14 mouse cellular contexts compared by ENCODE assay signal in the genomic region with DNA sequence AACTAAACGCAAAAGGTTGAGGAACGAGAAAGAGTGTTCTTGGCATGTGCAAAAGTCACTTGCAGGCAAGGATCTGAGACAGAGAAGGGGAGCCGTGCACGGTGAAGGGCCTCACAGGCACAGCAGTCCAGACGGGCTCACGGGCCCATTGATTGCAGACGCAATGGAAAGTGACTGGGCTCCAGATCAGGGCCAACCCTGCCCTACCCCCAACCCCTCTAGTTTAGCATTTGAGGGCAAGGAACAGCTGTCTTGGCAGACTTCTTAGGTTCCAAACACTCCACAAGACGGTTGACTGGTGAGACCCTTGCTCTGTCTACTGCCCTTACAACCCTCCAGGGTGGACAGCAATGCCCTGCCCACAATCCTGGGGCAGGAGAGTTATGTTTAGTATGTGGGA. TPM values are rescaled to one million over a fixed set of nuclear protein-coding genes. Genes with fewer than 3 reads are reported as not detected.
DNase-seq lines count a peak whose midpoint lies in the region; ATAC-seq and TF ChIP-seq lines count a peak whose summit lies in the region.
"Had no signal": no experiment of that assay in that cellular context is flagged by ENCODE, and none has a peak within 500 bp of the region (broad histone marks: within the 10 kb centered on the region; RNA-seq: fewer than 3 reads in every experiment).

No protein-coding gene starts in this region.

- peaks cover 98% of the 10 kb centered on the region for H3K4me1 ChIP-seq in hindbrain, embryonic 10.5 days (replicated peaks)
- peaks cover 94% of the 10 kb centered on the region for H3K4me1 ChIP-seq in hindbrain, embryonic 13.5 days (replicated peaks)
- peaks cover 72% of the 10 kb centered on the region for H3K4me1 ChIP-seq in liver, embryonic 11.5 days (replicated peaks; ENCODE audit: control insufficient read depth, insufficient read depth, low read length)
- peaks cover 23% of the 10 kb centered on the region for H3K4me1 ChIP-seq in bone marrow, adult 2 months (ENCODE audit: control insufficient read depth, insufficient read depth, low read length)
- peaks cover 71% of the 10 kb centered on the region for H3K4me1 ChIP-seq in liver, embryonic 15.5 days (replicated peaks)
- H3K4me1 ChIP-seq in heart, embryonic 10.5 days = peaks cover 97% of the 10 kb centered on the region

- no peak overlapping the region for H3K9ac ChIP-seq in hindbrain, embryonic 13.5 days
- H3K9ac ChIP-seq in liver, embryonic 11.5 days (ENCODE audit: low read depth, low read length) = no peak overlapping the region
- H3K9ac ChIP-seq in liver, embryonic 15.5 days = no peak overlapping the region

- no peak overlapping the region for H3K4me2 ChIP-seq in hindbrain, embryonic 13.5 days
- no peak overlapping the region for H3K4me2 ChIP-seq in liver, embryonic 11.5 days
- H3K4me2 ChIP-seq in liver, embryonic 15.5 days = no peak overlapping the region

- 69% methylated on average over 8 of the region's 8 CpGs for WGBS in hindbrain, embryonic 10.5 days
- WGBS in hindbrain, embryonic 13.5 days = 70% methylated on average over 8 of the region's 8 CpGs
- WGBS in liver, embryonic 11.5 days = 72% methylated on average over 8 of the region's 8 CpGs
- WGBS in bone marrow, adult 2 months = 73% methylated on average over 8 of the region's 8 CpGs
- 67% methylated on average over 8 of the region's 8 CpGs for WGBS in liver, embryonic 15.5 days (ENCODE audit: insufficient replicate concordance)
- 84% methylated on average over 8 of the region's 8 CpGs for WGBS in heart, embryonic 10.5 days

- no peak for TF ChIP-seq POLR2A in bone marrow, adult 2 months (IDR thresholded peaks at IDR 0.05; ENCODE audit: borderline replicate concordance, control insufficient read depth, low read depth, low read length)

- H3K9me3 ChIP-seq in hindbrain, embryonic 10.5 days = no peaks in the 10 kb centered on the region
- no peaks in the 10 kb centered on the region for H3K9me3 ChIP-seq in hindbrain, embryonic 13.5 days
- H3K9me3 ChIP-seq in liver, embryonic 11.5 days (ENCODE audit: control insufficient read depth, low read length) = no peaks in the 10 kb centered on the region
- H3K9me3 ChIP-seq in liver, embryonic 15.5 days (replicated peaks) = no peaks in the 10 kb centered on the region
- H3K9me3 ChIP-seq in heart, embryonic 10.5 days = no peaks in the 10 kb centered on the region
- H3K9me3 ChIP-seq: megakaryocyte, embryonic 14.5 days had no signal

- no peak for ATAC-seq in hindbrain, embryonic 13.5 days (ENCODE audit: low FRiP score)
- no peak for ATAC-seq in liver, embryonic 11.5 days (replicated peaks; ENCODE audit: low FRiP score)
- ATAC-seq in liver, embryonic 15.5 days (ENCODE audit: insufficient read depth) = no peak
- ATAC-seq: inflammation-experienced regulatory T-cells, adult 6 months had no signal

- H3K36me3 ChIP-seq in hindbrain, embryonic 10.5 days = no peaks in the 10 kb centered on the region
- no peaks in the 10 kb centered on the region for H3K36me3 ChIP-seq in hindbrain, embryonic 13.5 days
- H3K36me3 ChIP-seq in liver, embryonic 11.5 days (ENCODE audit: control insufficient read depth, insufficient read depth, low read length) = no peaks in the 10 kb centered on the region; the same call in 1 of the 2 replicates
- no peaks in the 10 kb centered on the region for H3K36me3 ChIP-seq in liver, embryonic 15.5 days (replicated peaks)
- no peaks in the 10 kb centered on the region for H3K36me3 ChIP-seq in heart, embryonic 10.5 days

- H3K4me3 ChIP-seq in hindbrain, embryonic 10.5 days = no peak overlapping the region
- H3K4me3 ChIP-seq in hindbrain, embryonic 13.5 days = no peak overlapping the region
- H3K4me3 ChIP-seq in liver, embryonic 11.5 days (ENCODE audit: low read depth, low read length) = no peak overlapping the region
- no peak overlapping the region for H3K4me3 ChIP-seq in bone marrow, adult 2 months (replicated peaks; ENCODE audit: control insufficient read depth, low read depth, low read length)
- no peak overlapping the region for H3K4me3 ChIP-seq in liver, embryonic 15.5 days (replicated peaks)
- no peak overlapping the region for H3K4me3 ChIP-seq in heart, embryonic 10.5 days

- no peak for TF ChIP-seq CTCF in bone marrow, adult 2 months (IDR thresholded peaks at IDR 0.05; ENCODE audit: control insufficient read depth, insufficient read depth, low read length)

- no peaks in the 10 kb centered on the region for H3K27me3 ChIP-seq in hindbrain, embryonic 10.5 days (ENCODE audit: insufficient read depth, poor library complexity, severe bottlenecking)
- no peaks in the 10 kb centered on the region for H3K27me3 ChIP-seq in hindbrain, embryonic 13.5 days
- no peaks in the 10 kb centered on the region for H3K27me3 ChIP-seq in liver, embryonic 11.5 days (replicated peaks; ENCODE audit: control insufficient read depth, insufficient read depth, low read length)
- no peaks in the 10 kb centered on the region for H3K27me3 ChIP-seq in liver, embryonic 15.5 days
- no peaks in the 10 kb centered on the region for H3K27me3 ChIP-seq in heart, embryonic 10.5 days (ENCODE audit: insufficient read depth, poor library complexity, severe bottlenecking)
- H3K27me3 ChIP-seq: megakaryocyte, embryonic 14.5 days had no signal

- DNase-seq in hindbrain, embryonic 10.5 days (ENCODE audit: low spot score) = no peak
- DNase-seq in liver, embryonic 11.5 days (ENCODE audit: low spot score) = no peak
- no peak for DNase-seq in liver
- no peak for DNase-seq in heart, embryonic 10.5 days (ENCODE audit: low spot score)
- DNase-seq in cerebellum, adult 8-10 months = no peak
- DNase-seq: cerebellum, adult 9-10 months; lung, adult 18-20 months; right cerebral cortex, postnatal 4 days; thymus, postnatal 4 days had no signal

- peak overlapping the region; percentile 87 for H3K27ac ChIP-seq in hindbrain, embryonic 10.5 days
- H3K27ac ChIP-seq in hindbrain, embryonic 13.5 days = no peak overlapping the region
- H3K27ac ChIP-seq in liver, embryonic 11.5 days (ENCODE audit: low read depth, low read length) = peak overlapping the region; percentile 32; the same call in 1 of the 2 replicates
- H3K27ac ChIP-seq in bone marrow, adult 2 months (ENCODE audit: control insufficient read depth, insufficient read depth, low read depth, low read length, poor library complexity) = peak overlapping the region; percentile 80; the same call in 1 of the 2 replicates
- peak overlapping the region; percentile 63; the same call in 1 of the 2 replicates for H3K27ac ChIP-seq in liver, embryonic 15.5 days (replicated peaks)
- H3K27ac ChIP-seq in heart, embryonic 10.5 days = no peak overlapping the region

RNA-seq across cellular contexts. Expression of gene Idh2, which starts 41.7 kb away (rescaled TPM):
- polyA plus RNA-seq in hindbrain, embryonic 10.5 days (2016; fragmentation: Nextera tagmentation; extraction: Ambion mirVana) = 429 and 446 TPM in 2 replicates
- polyA plus RNA-seq in hindbrain, embryonic 13.5 days (2015; fragmentation: Nextera tagmentation; extraction: Ambion mirVana) = 237 and 256 TPM in 2 replicates
- 259 and 268 TPM in 2 replicates for polyA plus RNA-seq in liver, embryonic 11.5 days (2014; fragmentation: Nextera tagmentation; extraction: Ambion mirVana)
- polyA plus RNA-seq in bone marrow, adult 2 months (2011; ENCODE audit: insufficient read depth, insufficient read length, low replicate concordance, missing spikeins) = 20.9 and 43.5 TPM in 2 replicates
- polyA plus RNA-seq in liver, embryonic 15.5 days (2015; fragmentation: Nextera tagmentation; extraction: Ambion mirVana) = 175 and 206 TPM in 2 replicates
- polyA plus RNA-seq in heart, embryonic 10.5 days (2016; fragmentation: Nextera tagmentation; extraction: Ambion mirVana) = 830 and 1,266 TPM in 2 replicates

RNA-seq across cellular contexts. Expression of gene Zfp710, which starts 48.9 kb away (rescaled TPM):
- polyA plus RNA-seq in hindbrain, embryonic 10.5 days (2016; fragmentation: Nextera tagmentation; extraction: Ambion mirVana) = 37.5 and 39.3 TPM in 2 replicates
- polyA plus RNA-seq in hindbrain, embryonic 13.5 days (2015; fragmentation: Nextera tagmentation; extraction: Ambion mirVana) = 18.3 and 18.5 TPM in 2 replicates
- 10.8 and 11.8 TPM in 2 replicates for polyA plus RNA-seq in liver, embryonic 11.5 days (2014; fragmentation: Nextera tagmentation; extraction: Ambion mirVana)
- 12.5 and 28.1 TPM in 2 replicates for polyA plus RNA-seq in bone marrow, adult 2 months (2011; ENCODE audit: insufficient read depth, insufficient read length, low replicate concordance, missing spikeins)
- polyA plus RNA-seq in liver, embryonic 15.5 days (2015; fragmentation: Nextera tagmentation; extraction: Ambion mirVana) = 5.6 and 7.4 TPM in 2 replicates
- polyA plus RNA-seq in heart, embryonic 10.5 days (2016; fragmentation: Nextera tagmentation; extraction: Ambion mirVana) = 14.8 and 20.8 TPM in 2 replicates

Comparison
In these comparisons a context has a peak if more than half of its experiments do, and no peak if none do; other contexts are left out.
1. H3K27ac ChIP-seq: peak in hindbrain, embryonic 10.5 days (single experiment), liver, embryonic 11.5 days (single experiment), bone marrow, adult 2 months (single experiment) and liver, embryonic 15.5 days (single experiment); none in hindbrain, embryonic 13.5 days (single experiment) and heart, embryonic 10.5 days (single experiment).